Mouse (Mus musculus) myocyte (in vitro differentiated cells): Measurements from ENCODE around the gene 1700023F06Rik.

ENCODE experiments used
- MYOG ChIP-seq, 3 experiments: IDR thresholded peaks; one replicate each; pipeline ENCODE4 v1.6.1; 2011; ENCODE audit warnings: control low read depth in 2 of 3, low read depth in 2 of 3, mild to moderate bottlenecking in 2 of 3; ENCODE audit not compliant: insufficient read length in 2 of 3, control insufficient read depth in 1 of 3, insufficient read depth in 1 of 3
- POLR2A ChIP-seq: IDR thresholded peaks from one replicate; pipeline ENCODE4 v1.6.1; 2011; ENCODE audit warnings: low read depth, mild to moderate bottlenecking, control low read depth, moderate library complexity; ENCODE audit not compliant: insufficient read length

GRCm38 (mm10) chr11:103206203-103206602 is 2.2 kb downstream of the 1700023F06Rik start:
- TF ChIP-seq POLR2A (no peak), MYOG (IDR thresholded peaks at IDR 0.05; ENCODE audit: control insufficient read depth in 1 of 3, insufficient read depth in 1 of 3, insufficient read length in 2 of 3, low read depth in 2 of 3) (no peak)
